Mouse (Mus musculus): Measurements from ENCODE around the gene Foxg1.

Foxg1 gene

GRCm38 (mm10) chr12:49417963-49418362 is 35.5 kb downstream of the Foxg1 start:
- DNase-seq (ENCODE audit: low spot score), result no peak

Data from testis, postnatal 10 days (tissue).